Mouse (Mus musculus) thymus, adult 2 months (tissue): ENCODE results near the gene Rhebl1. TPM values are rescaled to one million over a fixed set of nuclear protein-coding genes. Genes with fewer than 3 reads are reported as not detected.

Experiments used
- DNase-seq: peaks from one replicate; pipeline ENCODE4 v3.0.0; 2021
- H3K27ac ChIP-seq: fragments of 200-500 bp; 2 replicates; pipeline ENCODE4 v1.5.1; 2012; ENCODE audit warnings: low read length, control low read depth; ENCODE audit not compliant: control insufficient read depth, insufficient read depth
- H3K27me3 ChIP-seq: fragments of 200-500 bp; 2 replicates; pipeline ENCODE4 v1.6.1; 2012; ENCODE audit warnings: mild to moderate bottlenecking, low read length, moderate library complexity, mixed read lengths; ENCODE audit not compliant: control insufficient read depth, insufficient read depth
- H3K36me3 ChIP-seq: fragments of 200-500 bp; 2 replicates; pipeline ENCODE4 v1.6.1; 2012; ENCODE audit warnings: mild to moderate bottlenecking, low read length, moderate library complexity; ENCODE audit not compliant: control insufficient read depth, insufficient read depth
- H3K4me1 ChIP-seq: fragments of 200-500 bp; replicated peaks from 2 replicates; pipeline ENCODE4 v1.6.1; 2012; ENCODE audit warnings: low read length; ENCODE audit not compliant: control insufficient read depth, insufficient read depth
- H3K4me3 ChIP-seq: fragments of 200-500 bp; 2 replicates; pipeline ENCODE4 v1.5.1; 2012; ENCODE audit warnings: mild to moderate bottlenecking, low read length, control low read depth, moderate library complexity; ENCODE audit not compliant: control insufficient read depth, insufficient read depth
- CTCF ChIP-seq: fragments of 200-500 bp; IDR thresholded peaks from 2 replicates; pipeline ENCODE4 v1.5.1; 2012; ENCODE audit warnings: mild to moderate bottlenecking, control low read depth, low read length, moderate library complexity, borderline replicate concordance; ENCODE audit not compliant: control insufficient read depth, poor library complexity, insufficient read depth; ENCODE audit errors: extremely low read depth
- POLR2A ChIP-seq: fragments of 200-500 bp; IDR thresholded peaks from 2 replicates; pipeline ENCODE4 v1.6.1; 2012; ENCODE audit warnings: mild to moderate bottlenecking, low read length, control low read depth, moderate library complexity; ENCODE audit not compliant: control insufficient read depth, poor library complexity, insufficient read depth; ENCODE audit errors: extremely low read depth
- WGBS: fragments of 180-500 bp; shearing (Covaris S2); methylation state at CpG from one replicate; pipeline ENCODE4 v1.1.7; 2018; 5-methylcytosine and 5-hydroxymethylcytosine counted together
- polyA plus RNA-seq: library from polyadenylated mRNA; depleted of rRNA; stranded (reverse); fragments of >200 nt; gene quantifications from 2 replicates; pipeline ENCODE4 v1.2.3, GENCODE M21; 2012; rRNA removed

Gene Rhebl1
- polyA plus RNA-seq = 8.0 and 9.8 TPM in 2 replicates

DNA sequence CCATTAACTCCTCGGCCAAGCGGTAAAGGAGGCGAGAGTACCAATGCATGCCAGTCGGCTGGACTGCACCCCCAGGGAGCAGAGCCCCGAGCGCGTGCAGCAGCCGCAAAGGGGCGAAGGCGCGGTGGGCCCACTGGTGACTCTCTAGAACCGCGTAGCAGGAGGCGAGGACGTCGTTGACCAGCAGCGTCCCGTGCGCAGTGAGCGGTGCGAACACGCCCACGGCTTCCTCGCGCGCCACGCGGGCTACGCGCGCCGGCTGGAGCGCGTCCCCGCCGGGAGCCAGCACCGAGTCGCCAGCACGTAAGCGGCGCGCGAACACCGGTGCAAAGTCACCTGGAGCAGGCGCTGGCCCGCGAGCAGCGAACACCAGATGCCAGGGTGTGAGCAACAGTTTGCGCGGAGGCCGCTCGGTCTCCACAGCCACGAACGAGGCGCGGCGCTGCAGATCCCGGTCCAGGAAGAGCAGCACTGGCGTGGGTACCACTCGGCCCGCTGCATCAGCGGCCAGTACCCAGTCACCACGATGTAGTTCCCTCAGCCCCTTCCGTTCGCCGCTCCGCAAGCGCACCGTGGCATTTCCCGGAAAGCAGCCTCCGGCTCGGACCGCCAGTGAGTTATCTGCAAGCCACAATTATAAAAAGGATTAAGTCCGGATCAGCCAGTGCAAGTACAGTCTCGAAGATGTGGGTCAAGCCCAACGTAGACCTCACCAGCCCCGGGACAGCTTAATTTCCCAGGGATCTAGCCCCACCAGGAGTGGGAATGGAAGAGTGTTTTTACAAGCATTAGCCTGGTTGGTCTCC is at the start of gene Rhebl1:
Rhebl1 (minus strand) TSS at position 601 of the 806 bp plus-strand sequence.
- 1% methylated on average over 77 of the region's 77 CpGs for WGBS
- Histone ChIP-seq H3K36me3 (no peaks in the 10 kb centered on the region), H3K4me3 (peak within 1 kb of the TSS; percentile 41), H3K27me3 (peaks cover 50% of the 10 kb centered on the region), H3K27ac (no peak within 1 kb of the TSS), H3K4me1 (peaks cover 18% of the 10 kb centered on the region)
- TF ChIP-seq POLR2A (no peak), CTCF (no peak)
- DNase-seq = no peak

DNA sequence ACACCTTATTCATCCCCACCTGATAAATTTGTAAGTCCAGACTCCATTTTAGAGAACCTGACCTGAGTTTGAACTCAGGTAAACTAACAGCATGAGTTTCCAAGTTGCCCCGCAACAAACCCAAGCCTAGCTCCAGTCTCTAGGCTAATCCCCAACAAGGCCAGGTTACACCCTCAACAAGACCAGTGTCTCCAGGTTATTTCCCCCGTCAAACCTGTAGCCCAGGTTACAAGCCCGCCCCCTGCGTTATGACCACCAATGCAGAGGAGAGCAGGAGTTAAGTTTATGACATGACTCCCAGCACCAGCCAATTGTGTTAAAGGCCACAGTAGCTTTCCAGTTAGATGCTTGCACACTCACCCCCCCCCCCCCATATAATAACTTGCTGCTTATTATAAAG is 48.8 kb upstream of the Rhebl1 start:
- no peaks in the 10 kb centered on the region for H3K36me3 ChIP-seq
- 97% methylated on average over 4 of the region's 4 CpGs for WGBS
- no peaks in the 10 kb centered on the region for H3K27me3 ChIP-seq
- TF ChIP-seq CTCF = no peak
- no peak for TF ChIP-seq POLR2A
- no peak overlapping the region for H3K27ac ChIP-seq
- H3K4me1 ChIP-seq = no peaks in the 10 kb centered on the region
- no peak for DNase-seq
- no peak overlapping the region for H3K4me3 ChIP-seq

DNA sequence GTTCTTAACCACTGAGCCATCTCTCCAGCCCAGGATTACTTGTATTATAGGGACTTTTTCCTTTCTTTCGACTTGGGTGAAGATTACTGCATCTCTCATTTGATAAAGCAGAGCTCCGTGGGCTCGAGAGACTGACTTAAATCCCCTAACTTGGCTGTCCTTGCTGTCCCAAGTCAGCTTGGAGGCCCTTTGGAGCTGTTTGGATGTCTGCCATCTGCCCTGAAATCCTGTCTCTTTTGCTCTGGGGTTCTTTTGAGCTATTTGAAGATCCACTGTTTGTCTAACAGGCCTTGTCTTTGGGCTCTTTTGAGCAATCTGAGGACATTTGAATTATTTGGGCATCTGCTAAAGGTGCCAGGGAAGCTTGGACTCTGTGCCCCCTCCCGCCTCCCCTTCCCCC is 47.7 kb upstream of the Rhebl1 start:
- DNase-seq = no peak
- H3K4me3 ChIP-seq = no peak overlapping the region
- H3K36me3 ChIP-seq = no peaks in the 10 kb centered on the region
- H3K4me1 ChIP-seq = peaks cover 5% of the 10 kb centered on the region
- no peaks in the 10 kb centered on the region for H3K27me3 ChIP-seq
- H3K27ac ChIP-seq = no peak overlapping the region
- 93% methylated on average over 4 of the region's 4 CpGs for WGBS
- TF ChIP-seq CTCF (no peak), POLR2A (no peak)

DNA sequence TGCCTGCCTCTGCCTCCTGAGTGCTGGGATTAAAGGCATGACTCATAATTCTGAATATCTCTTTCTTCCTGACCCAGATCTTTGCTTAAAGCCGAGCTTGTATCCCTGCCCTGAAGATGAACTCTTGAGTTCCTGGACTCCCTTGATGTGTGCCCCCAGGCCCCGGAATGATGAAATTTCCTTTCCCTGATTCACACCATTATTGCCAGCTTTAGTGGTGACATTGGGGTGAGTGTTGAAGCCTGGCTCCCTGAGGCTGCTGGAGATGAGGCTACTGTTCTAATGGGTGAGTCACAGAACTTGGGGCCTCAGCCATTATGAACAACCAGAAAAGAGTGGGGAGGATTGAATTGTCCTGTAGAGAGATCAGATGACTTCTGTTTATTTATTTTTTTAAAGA is 47.2 kb upstream of the Rhebl1 start:
- TF ChIP-seq POLR2A (no peak), CTCF (no peak)
- 96% methylated on average over 2 of the region's 2 CpGs for WGBS
- Histone ChIP-seq H3K27ac (no peak overlapping the region), H3K4me3 (no peak overlapping the region), H3K36me3 (no peaks in the 10 kb centered on the region), H3K4me1 (peaks cover 7% of the 10 kb centered on the region), H3K27me3 (no peaks in the 10 kb centered on the region)
- DNase-seq = no peak

DNA sequence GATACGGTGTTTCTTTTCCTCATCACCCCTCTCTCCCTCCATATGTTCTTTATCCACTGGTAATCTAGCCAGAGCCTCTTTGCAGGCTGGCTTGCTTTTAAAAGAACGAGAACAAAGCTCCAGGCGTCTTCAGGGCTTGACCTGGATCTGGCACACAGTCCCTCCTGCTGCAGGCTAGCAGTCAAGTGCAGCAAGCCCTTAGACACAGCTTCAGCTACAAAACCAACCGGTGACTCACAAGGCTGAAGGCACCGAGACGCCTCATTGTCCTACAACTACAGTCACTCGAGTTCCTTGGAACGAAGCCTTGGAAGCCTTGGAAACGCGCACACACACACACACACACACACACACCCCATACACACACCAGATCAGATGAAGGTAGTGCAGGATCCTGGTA is 46.5 kb upstream of the Rhebl1 start:
- WGBS = 91% methylated on average over 10 of the region's 10 CpGs
- DNase-seq = no peak
- TF ChIP-seq CTCF (no peak), POLR2A (no peak)
- H3K36me3 ChIP-seq = no peaks in the 10 kb centered on the region
- H3K4me1 ChIP-seq = peaks cover 7% of the 10 kb centered on the region
- no peaks in the 10 kb centered on the region for H3K27me3 ChIP-seq
- H3K4me3 ChIP-seq = no peak overlapping the region
- no peak overlapping the region for H3K27ac ChIP-seq

DNA sequence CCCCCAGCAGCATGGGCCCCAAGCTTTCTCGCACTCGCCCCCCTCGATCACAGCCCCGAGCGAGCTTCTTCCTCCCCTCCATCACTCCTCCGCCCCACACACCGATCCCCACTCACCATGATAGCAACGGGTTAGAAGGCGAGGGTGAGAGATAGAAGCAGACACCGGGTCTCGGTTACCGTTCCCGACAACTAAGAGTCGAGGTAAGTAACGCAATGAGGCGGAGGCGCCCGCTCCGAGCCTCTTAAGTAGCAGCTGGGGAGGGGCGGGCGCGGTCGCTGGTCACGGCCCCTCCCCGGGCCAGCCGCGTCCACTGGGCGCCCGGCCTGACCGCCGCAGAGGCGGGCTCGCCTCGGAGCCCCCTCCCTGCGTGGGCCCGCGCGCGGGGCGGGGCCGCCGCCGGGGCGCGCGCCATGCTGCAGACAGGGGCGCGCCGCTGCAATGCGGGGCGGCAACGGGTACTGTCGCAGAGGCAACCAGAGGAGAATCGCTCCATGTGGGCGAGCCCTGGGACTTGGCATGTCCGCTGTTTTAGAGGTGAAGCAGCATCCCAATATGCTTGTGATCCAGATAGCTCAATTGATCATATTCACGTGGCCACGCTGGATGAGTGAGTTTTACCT is 40.0 kb upstream of the Rhebl1 start, which contains the start of gene Tuba1b:
Tuba1b (minus strand) TSS at position 349 of the 623 bp plus-strand sequence.
- H3K36me3 ChIP-seq = peaks cover 8% of the 10 kb centered on the region; the same call in 1 of the 2 replicates
- H3K27me3 ChIP-seq = no peaks in the 10 kb centered on the region
- peak; percentile 69 for TF ChIP-seq POLR2A
- 0 out of 2 replicates have a peak, but pooled peaks have one; percentile 30 for TF ChIP-seq CTCF
- DNase-seq = peak; percentile 86
- peak within 1 kb of the TSS; percentile 80 for H3K27ac ChIP-seq
- H3K4me3 ChIP-seq = peak within 1 kb of the TSS; percentile 83
- peaks cover 14% of the 10 kb centered on the region for H3K4me1 ChIP-seq
- under 1% methylated on average over 58 of the region's 58 CpGs for WGBS
